Mouse (Mus musculus): ENCODE results near the gene Gpr132. TPM values are rescaled to one million over a fixed set of nuclear protein-coding genes. Genes with fewer than 3 reads are reported as not detected.
A peak's percentile ranks its signal among the peaks of the same experiment; 100 is the strongest.

Gene Gpr132
- polyA plus RNA-seq, 1 experiment from 2014 or later, result 0.12 TPM

- under 1% methylated on average over 66 of the region's 72 CpGs for WGBS
- ATAC-seq (ENCODE audit: insufficient read depth), result peak; percentile 98
Observed at GRCm38 (mm10) chr12:112829244-112829864, 38.7 kb downstream of the Gpr132 start, which contains the start of gene Cdca4. Gene Cdca4, minus strand, starts transcription at chr12:112829423.

GRCm38 (mm10) chr12:112828501-112829243 is 39.4 kb downstream of the Gpr132 start:
- Histone ChIP-seq H3K4me2 (peak overlapping the region; percentile 90), H3K36me3 (ENCODE audit: insufficient read depth) (peaks cover 49% of the 10 kb centered on the region), H3K4me1 (ENCODE audit: insufficient read depth) (peaks cover 17% of the 10 kb centered on the region), H3K27me3 (ENCODE audit: insufficient read depth, low read length) (no peaks in the 10 kb centered on the region), H3K27ac (ENCODE audit: low read depth) (peak overlapping the region; percentile 93), H3K9me3 (ENCODE audit: low read depth, low read length) (no peaks in the 10 kb centered on the region), H3K9ac (peak overlapping the region; percentile 98), H3K4me3 (ENCODE audit: low read depth, low read length) (peak overlapping the region; percentile 89)
- DNase-seq (peak; percentile 15), ATAC-seq (ENCODE audit: insufficient read depth) (peak; percentile 87)
- under 1% methylated on average over 51 of the region's 51 CpGs for WGBS
- no peak for TF ChIP-seq CTCF (IDR thresholded peaks at IDR 0.05; ENCODE audit: low read depth)

More at GRCm38 (mm10) chr12:112829244-112829864, 38.7 kb downstream of the Gpr132 start, which contains the start of gene Cdca4:
- TF ChIP-seq CTCF (IDR thresholded peaks at IDR 0.05; ENCODE audit: low read depth), result peak; percentile 13; the same call in 1 of the 2 replicates
- peaks cover 43% of the 10 kb centered on the region for H3K36me3 ChIP-seq (ENCODE audit: insufficient read depth)
- DNase-seq, result peak; percentile 98
- peak within 1 kb of the TSS; percentile 89 for H3K4me3 ChIP-seq (ENCODE audit: low read depth, low read length)
- H3K4me1 ChIP-seq (ENCODE audit: insufficient read depth), result peaks cover 17% of the 10 kb centered on the region
- H3K4me2 ChIP-seq, result peak within 1 kb of the TSS; percentile 90
- H3K9me3 ChIP-seq (ENCODE audit: low read depth, low read length), result no peaks in the 10 kb centered on the region
- peak within 1 kb of the TSS; percentile 93 for H3K27ac ChIP-seq (ENCODE audit: low read depth)
- peak within 1 kb of the TSS; percentile 98 for H3K9ac ChIP-seq
- no peaks in the 10 kb centered on the region for H3K27me3 ChIP-seq (ENCODE audit: insufficient read depth, low read length)

GRCm38 (mm10) chr12:112825901-112826300 is 42.1 kb downstream of the Gpr132 start:
- 75% methylated on average over 5 of the region's 5 CpGs for WGBS
- H3K4me2 ChIP-seq, result no peak overlapping the region
- H3K36me3 ChIP-seq (ENCODE audit: insufficient read depth), result peaks cover 61% of the 10 kb centered on the region
- peak overlapping the region; percentile 14; the same call in 1 of the 2 replicates for H3K9ac ChIP-seq
- peaks cover 17% of the 10 kb centered on the region for H3K4me1 ChIP-seq (ENCODE audit: insufficient read depth)
- ATAC-seq (ENCODE audit: insufficient read depth) (no peak), DNase-seq (no peak)
- no peak overlapping the region for H3K4me3 ChIP-seq (ENCODE audit: low read depth, low read length)
- no peaks in the 10 kb centered on the region for H3K9me3 ChIP-seq (ENCODE audit: low read depth, low read length)
- no peaks in the 10 kb centered on the region for H3K27me3 ChIP-seq (ENCODE audit: insufficient read depth, low read length)
- no peak overlapping the region for H3K27ac ChIP-seq (ENCODE audit: low read depth)
- no peak for TF ChIP-seq CTCF (IDR thresholded peaks at IDR 0.05; ENCODE audit: low read depth)

GRCm38 (mm10) chr12:112823221-112823620 is 44.8 kb downstream of the Gpr132 start:
- no peak for TF ChIP-seq CTCF (IDR thresholded peaks at IDR 0.05; ENCODE audit: low read depth)
- no peak for ATAC-seq (ENCODE audit: insufficient read depth)
- Histone ChIP-seq H3K36me3 (ENCODE audit: insufficient read depth) (peaks cover 87% of the 10 kb centered on the region), H3K4me3 (ENCODE audit: low read depth, low read length) (no peak overlapping the region), H3K27ac (ENCODE audit: low read depth) (no peak overlapping the region), H3K9ac (no peak overlapping the region; the same call in 1 of the 2 replicates), H3K27me3 (ENCODE audit: insufficient read depth, low read length) (no peaks in the 10 kb centered on the region), H3K4me1 (ENCODE audit: insufficient read depth) (peaks cover 11% of the 10 kb centered on the region), H3K4me2 (no peak overlapping the region), H3K9me3 (ENCODE audit: low read depth, low read length) (no peaks in the 10 kb centered on the region)
- 56% methylated on average over 4 of the region's 4 CpGs for WGBS
- DNase-seq, result no peak

GRCm38 (mm10) chr12:112822676-112823075 is 45.4 kb downstream of the Gpr132 start:
- WGBS, result 73% methylated on average over 2 of the region's 2 CpGs

GRCm38 (mm10) chr12:112821974-112822373 is 46.1 kb downstream of the Gpr132 start:
- Histone ChIP-seq H3K36me3 (ENCODE audit: insufficient read depth) (peaks cover 85% of the 10 kb centered on the region), H3K9ac (no peak overlapping the region), H3K9me3 (ENCODE audit: low read depth, low read length) (no peaks in the 10 kb centered on the region), H3K4me1 (ENCODE audit: insufficient read depth) (0 out of 2 replicates have a peak, but pooled peaks cover 4% of the 10 kb centered on the region), H3K27me3 (ENCODE audit: insufficient read depth, low read length) (no peaks in the 10 kb centered on the region), H3K4me3 (ENCODE audit: low read depth, low read length) (no peak overlapping the region), H3K27ac (ENCODE audit: low read depth) (no peak overlapping the region), H3K4me2 (no peak overlapping the region)
- no peak for TF ChIP-seq CTCF (IDR thresholded peaks at IDR 0.05; ENCODE audit: low read depth)
- DNase-seq (no peak), ATAC-seq (ENCODE audit: insufficient read depth) (no peak)
- WGBS, result 56% methylated on average over 4 of the region's 4 CpGs

More at GRCm38 (mm10) chr12:112822676-112823075, 45.4 kb downstream of the Gpr132 start:
- Histone ChIP-seq H3K36me3 (ENCODE audit: insufficient read depth) (peaks cover 86% of the 10 kb centered on the region), H3K27me3 (ENCODE audit: insufficient read depth, low read length) (no peaks in the 10 kb centered on the region), H3K4me1 (ENCODE audit: insufficient read depth) (peaks cover 9% of the 10 kb centered on the region), H3K4me2 (no peak overlapping the region), H3K4me3 (ENCODE audit: low read depth, low read length) (no peak overlapping the region), H3K9ac (no peak overlapping the region; the same call in 1 of the 2 replicates), H3K9me3 (ENCODE audit: low read depth, low read length) (no peaks in the 10 kb centered on the region), H3K27ac (ENCODE audit: low read depth) (no peak overlapping the region)
- no peak for TF ChIP-seq CTCF (IDR thresholded peaks at IDR 0.05; ENCODE audit: low read depth)
- ATAC-seq (ENCODE audit: insufficient read depth) (no peak), DNase-seq (no peak)

- H3K9ac ChIP-seq, result no peak overlapping the region
- peaks cover 84% of the 10 kb centered on the region for H3K36me3 ChIP-seq (ENCODE audit: insufficient read depth)
- H3K27ac ChIP-seq (ENCODE audit: low read depth), result no peak overlapping the region
- ATAC-seq (ENCODE audit: insufficient read depth) (no peak), DNase-seq (no peak)
- no peaks in the 10 kb centered on the region for H3K9me3 ChIP-seq (ENCODE audit: low read depth, low read length)
- H3K27me3 ChIP-seq (ENCODE audit: insufficient read depth, low read length), result no peaks in the 10 kb centered on the region
- no peak for TF ChIP-seq CTCF (IDR thresholded peaks at IDR 0.05; ENCODE audit: low read depth)
- no peak overlapping the region for H3K4me2 ChIP-seq
- 50% methylated on average over 1 of the region's 1 CpGs for WGBS
- H3K4me3 ChIP-seq (ENCODE audit: low read depth, low read length), result no peak overlapping the region
- H3K4me1 ChIP-seq (ENCODE audit: insufficient read depth), result no peaks in the 10 kb centered on the region
Observed at GRCm38 (mm10) chr12:112821216-112821615, 46.8 kb downstream of the Gpr132 start.
